Mouse (Mus musculus) kidney, postnatal 10 days (tissue): ENCODE measurements around the gene Mad2l1bp.

Experiments
- DNase-seq: peaks from one replicate; pipeline ENCODE4 v3.0.0; 2021; ENCODE audit warnings: mixed read lengths

The Mad2l1bp gene

DNA sequence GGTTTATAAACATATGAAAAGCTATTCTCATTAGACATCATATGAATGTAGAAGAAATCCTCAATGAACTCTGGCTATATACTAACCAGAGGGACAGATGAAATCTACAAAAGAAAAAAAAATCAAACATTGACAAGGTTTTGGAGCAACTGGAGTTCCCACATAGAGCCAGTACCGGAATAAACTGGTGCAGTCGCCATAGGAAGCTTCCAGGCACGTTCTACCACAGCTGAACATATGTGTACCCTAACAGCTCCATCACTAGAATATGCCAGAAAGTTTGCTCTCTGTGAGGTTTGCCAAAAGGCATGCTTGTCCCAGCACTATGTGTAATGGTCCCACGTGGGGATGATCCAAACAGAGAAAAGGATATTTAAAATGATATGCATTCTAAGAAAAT lies 45.1 kb downstream of the Mad2l1bp start:
- no peak for DNase-seq

DNA sequence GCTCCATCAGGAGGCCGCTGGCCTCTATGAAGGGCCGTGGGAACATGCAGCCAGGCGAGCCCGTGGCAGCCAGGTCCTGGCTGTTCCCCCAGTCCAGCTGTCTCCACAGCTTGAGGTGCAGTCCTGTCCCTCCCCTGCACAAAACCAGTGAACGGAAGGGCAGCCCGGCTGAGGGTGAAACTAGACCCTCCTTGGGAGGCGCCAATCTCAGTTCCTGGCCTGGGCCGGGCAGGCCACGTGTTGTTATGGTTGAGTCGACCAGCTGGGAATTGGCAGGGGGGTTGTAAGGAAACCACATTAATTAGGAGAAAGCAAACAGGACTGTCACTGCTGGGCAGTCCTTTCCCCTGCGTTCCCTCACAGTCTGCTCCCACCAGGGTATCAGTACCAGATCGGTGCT lies 48.9 kb downstream of the Mad2l1bp start:
- DNase-seq, result peak; percentile 56

DNA sequence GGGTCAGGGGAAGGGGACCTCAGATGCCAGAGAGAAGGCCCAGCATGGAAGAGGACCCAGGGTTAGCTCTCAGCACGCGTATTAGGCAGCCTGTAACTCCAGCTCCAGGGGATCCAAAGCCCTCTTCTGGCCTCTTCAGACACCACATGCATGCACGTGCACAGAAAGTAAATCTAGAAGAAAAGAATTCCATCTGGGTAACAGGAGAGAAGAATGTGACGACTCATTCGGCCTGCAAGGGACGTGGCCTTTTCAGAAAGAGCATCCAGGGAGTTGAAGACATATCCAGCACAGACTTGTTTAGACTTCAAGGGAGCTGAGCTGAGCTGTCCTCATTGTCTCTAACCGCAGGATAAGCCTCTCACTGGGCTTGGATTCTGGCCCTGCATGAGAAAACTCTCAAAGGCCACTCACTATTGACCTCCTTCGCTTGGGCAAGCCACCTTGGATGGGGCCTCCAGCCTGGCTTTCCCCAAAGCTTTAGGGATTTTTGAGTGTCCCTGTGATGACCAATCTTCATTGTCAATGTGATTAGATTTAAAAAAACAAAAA lies 50.7 kb downstream of the Mad2l1bp start:
- DNase-seq, result no peak

DNA sequence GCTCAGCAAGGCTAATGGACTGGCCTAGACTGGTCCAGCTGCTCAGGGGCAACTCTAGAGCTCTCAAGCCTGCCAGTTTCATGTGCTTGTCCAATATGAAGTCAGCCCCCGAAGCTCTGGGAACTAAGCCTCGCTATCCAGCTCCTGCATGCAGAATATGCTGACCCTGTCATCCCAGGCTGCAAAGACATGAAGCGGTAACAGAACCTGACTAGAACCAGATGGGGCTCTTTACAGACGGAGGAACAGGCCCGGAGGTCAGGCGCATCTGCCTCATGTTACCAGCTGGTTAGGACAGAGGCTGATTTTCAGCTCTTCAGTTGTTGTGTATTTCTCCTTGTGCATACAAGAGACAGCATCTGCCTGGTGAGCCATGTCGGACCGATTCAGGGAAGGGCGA lies 51.4 kb downstream of the Mad2l1bp start:
- no peak for DNase-seq

DNA sequence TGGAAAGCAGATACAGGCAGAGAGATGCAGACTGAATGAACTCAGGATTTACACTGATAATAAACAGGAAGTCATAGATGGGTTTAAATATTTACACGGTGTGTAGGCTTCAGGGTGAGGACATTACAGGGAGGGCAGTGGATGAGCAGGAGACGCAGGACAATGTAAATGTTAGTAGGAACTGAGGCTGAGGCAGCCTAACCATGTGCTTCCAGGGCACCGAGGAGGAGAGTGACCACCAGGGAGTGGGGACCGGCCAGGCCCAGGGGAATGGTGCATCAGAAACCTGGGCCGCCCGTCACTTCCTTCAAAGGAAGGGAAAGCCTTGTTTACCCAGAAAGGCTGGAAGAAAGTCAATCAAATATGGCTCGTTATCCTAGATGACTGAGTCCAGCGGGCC lies 54.8 kb downstream of the Mad2l1bp start:
- no peak for DNase-seq
